Mouse (Mus musculus) layer of hippocampus, postnatal 25 days (tissue): ENCODE measurements around the gene Itm2b. TPM values are rescaled to one million over a fixed set of nuclear protein-coding genes. Genes with fewer than 3 reads are reported as not detected.

Experiments
- DNase-seq, 2 experiments: peaks; one replicate each; pipeline ENCODE4 v3.0.0; 2022; ENCODE audit warnings: mixed read lengths in 2 of 2, low spot score in 1 of 2; ENCODE audit errors: extremely low spot score in 1 of 2
- total RNA-seq, 2 experiments: library from RNA; stranded (reverse); gene quantifications; 2 replicates each; pipeline ENCODE4 v1.2.3; 2021

The Itm2b gene
- 1,000 to 10,000 TPM; 1,010 to 1,023 TPM for total RNA-seq

GRCm38 (mm10) chr14:73384913-73385719 lies at the start of gene Itm2b:
Itm2b (minus strand) TSS chr14:73385289.
- peak; percentile 73 to 81 for DNase-seq

DNA sequence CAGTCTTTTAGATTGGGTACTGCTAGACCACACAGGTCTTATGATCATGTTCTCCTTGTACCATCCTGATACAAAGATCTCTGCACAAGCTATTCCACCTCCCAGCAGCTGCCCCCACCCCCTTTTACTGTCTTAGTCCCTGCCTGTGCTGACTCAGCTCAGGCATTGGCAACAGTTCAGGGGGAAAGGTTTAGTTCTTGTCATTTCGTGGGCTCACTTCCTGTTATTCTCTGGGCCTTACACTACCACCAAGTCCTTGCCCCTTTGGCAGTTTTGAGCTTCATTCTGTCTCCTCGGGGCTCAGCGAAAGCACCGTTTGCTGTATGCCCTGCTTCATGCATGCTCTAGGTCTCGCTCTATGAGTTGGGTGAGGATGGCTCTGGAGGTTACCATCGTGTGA lies 48.4 kb upstream of the Itm2b start:
- no peak for DNase-seq

DNA sequence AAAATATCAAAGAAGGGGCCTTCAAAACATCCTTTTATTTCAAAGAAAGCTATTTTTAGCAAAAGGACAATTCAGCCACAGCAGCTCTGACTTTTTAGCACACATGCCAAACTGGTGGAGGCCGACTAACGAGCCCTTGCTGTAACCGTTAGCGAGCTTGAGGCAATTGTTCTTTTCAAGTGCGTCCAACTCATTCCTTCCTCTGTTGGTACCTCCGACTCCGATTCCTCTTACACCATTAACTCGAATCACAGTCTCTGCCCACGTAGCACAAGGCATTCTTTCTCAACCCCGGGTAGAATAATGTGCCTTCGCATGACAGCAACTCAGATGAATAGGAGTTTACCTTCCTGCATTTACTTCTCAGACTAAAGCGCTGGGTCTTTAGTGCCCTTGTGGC lies 45.5 kb upstream of the Itm2b start:
- no peak for DNase-seq

- DNase-seq = no peak
Observed at GRCm38 (mm10) chr14:73425571-73426041, 40.5 kb upstream of the Itm2b start.

- no peak for DNase-seq
Observed at GRCm38 (mm10) chr14:73424961-73425360, 39.9 kb upstream of the Itm2b start.

- DNase-seq = no peak
Observed at GRCm38 (mm10) chr14:73423542-73423941, 38.5 kb upstream of the Itm2b start.

DNA sequence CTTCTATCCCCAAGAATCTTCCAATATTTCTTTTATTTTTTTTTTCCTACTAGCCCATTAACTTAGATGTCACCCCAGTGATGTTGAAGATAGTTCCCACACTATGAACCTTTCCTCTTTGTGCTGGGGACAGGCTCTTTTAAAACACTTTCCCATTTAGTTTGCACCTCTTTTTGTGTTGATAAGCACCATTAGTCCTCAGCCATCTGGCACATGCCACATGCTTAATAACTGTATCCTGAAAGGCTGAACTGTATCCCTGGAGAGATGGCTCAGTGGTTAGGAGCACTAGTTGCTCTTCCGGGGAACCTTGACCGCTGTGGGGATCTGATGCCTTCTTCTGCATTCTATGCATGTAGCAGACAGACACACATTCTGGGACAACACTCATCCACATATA lies 37.5 kb upstream of the Itm2b start:
- no peak for DNase-seq

DNA sequence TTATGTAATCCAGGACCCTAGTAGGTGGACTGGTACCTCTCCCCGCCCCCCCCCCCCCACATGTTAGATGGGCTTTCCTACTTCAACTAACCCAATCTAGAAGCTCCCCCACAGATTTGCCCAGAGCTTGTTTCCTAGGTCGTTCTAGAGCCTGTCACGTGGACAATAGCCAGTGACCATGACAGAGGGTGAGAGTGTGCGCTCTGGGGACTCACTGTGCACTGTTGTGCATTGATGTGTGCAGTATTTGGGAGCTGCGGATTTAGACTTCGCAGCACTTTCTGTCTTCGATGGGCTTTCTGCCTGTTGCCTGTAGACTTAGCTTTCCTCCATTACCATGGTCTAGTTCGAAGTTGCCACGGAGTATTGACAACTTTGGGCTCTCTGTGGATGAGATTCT lies 36.5 kb upstream of the Itm2b start:
- DNase-seq = no peak

GRCm38 (mm10) chr14:73420138-73420745 lies 35.2 kb upstream of the Itm2b start:
- DNase-seq = no peak

DNA sequence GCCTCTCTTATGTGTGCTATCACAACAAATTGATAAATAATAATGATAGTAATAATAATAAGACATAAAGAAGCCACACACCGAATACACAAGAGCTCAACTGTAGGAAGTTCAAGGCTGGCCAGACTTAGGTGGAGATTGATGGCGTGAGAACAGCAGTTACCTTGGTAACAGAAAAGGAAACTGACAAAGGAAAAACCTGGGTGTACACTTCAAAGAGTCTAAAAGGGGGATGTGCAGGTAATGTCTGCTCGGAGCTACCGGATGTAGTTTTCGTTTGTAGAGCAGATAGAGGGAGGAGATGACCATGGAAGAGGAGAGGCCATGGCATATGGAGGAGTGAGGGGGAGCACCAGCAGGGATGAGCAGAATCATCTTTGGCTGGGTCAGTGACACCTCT lies 31.4 kb upstream of the Itm2b start:
- DNase-seq = no peak

DNA sequence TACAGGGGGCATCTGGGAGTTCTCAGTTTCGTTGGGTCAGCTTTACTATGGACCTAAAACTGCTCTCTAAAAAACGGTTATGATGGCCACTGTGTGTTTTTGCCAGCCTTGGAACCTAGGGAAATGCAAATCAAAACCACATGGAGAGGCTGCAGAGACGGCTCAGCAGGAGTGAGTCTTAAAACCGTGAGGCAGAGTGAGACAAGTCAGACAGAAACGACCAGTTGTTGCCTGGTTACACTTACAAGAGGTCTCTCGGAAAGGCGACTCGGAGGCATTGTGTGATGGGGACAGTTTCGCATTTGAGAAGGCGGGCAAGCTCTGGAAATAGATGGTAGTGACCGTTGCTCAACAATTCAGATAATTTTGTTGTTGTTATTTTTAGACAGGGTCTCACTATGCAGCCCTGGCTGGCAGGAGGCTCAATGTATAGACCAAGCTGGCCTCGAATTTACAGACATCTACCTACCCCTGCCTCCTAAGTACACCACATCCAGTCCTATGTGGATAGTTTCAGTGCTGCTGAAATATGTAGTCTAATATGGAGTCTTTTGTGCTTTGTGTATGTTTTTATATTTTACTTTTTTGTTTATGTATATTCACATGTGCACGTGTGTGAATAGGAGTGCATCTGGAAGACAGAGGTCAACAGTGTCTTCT lies 30.4 kb upstream of the Itm2b start:
- no peak for DNase-seq

GRCm38 (mm10) chr14:73411729-73412128 lies 26.6 kb upstream of the Itm2b start:
- DNase-seq = no peak

DNA sequence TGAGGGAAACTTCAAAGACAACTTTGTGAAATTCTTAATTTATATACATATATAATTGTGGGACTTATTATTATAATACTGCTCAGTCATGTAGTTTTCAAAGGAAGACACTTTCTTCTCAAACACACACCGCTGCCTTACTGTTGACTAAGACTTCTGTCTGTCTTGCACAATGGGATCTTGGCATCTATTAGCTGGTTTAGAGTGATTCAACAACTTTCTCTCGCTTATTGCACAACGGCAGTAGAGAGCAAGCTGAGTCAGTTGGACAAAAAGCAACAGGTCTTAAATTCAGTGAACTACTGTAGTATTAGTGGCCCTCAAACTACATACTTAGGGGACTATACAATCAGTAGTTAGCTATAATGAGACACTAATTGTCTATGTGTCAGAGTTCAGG lies 25.0 kb upstream of the Itm2b start:
- DNase-seq = no peak

DNA sequence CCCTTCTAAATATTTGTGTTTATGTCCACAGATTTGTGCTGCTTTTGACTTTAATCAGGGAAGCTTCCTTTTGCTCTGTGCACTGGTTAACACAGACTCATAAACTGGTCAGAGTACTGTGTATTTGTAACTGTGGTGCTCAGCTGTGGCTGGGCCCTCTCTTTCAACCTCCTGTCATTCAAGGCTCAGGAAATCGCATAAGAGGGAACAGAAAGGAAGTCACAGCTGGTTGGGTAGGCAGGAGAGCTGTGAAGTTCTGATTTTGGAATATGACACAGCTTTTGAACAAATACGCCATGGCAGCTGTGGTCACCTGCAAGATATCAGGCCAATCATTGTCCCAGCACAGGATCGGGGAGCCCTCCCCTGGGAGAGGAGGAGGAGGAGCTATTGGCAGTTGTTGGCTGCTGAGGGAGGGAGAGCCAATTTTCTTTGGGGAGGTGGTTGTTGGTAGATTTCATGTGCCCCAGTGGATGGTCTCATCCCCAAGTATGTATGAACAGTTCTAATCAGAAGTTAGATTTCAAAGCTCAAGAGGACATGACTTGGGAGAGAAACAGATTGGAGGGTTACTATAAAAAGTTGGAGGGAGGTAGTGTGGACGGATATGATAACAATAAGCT lies 23.2 kb upstream of the Itm2b start:
- DNase-seq = no peak

DNA sequence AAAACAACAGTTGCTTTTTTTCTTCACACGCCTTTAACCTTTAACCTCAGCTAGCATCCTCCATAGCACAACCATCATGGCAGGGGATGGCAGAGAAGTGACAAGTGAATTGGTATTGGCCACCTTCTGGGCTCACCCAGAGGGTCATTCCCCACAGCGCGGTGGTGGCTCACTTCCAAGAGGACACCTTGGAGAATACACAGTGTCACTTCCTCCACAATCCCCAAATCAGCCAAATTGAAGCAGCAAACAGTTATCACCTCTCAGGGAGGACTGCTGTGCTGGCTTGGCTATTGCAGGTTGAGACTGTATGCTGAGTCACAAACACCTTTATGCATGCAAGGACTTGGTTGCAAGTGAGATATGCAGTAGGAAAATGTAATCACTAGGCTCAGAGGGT lies 18.9 kb upstream of the Itm2b start:
- no peak for DNase-seq

GRCm38 (mm10) chr14:73403351-73403750 lies 18.3 kb upstream of the Itm2b start:
- DNase-seq = no peak

GRCm38 (mm10) chr14:73402296-73403035 lies 17.4 kb upstream of the Itm2b start:
- no peak for DNase-seq

- DNase-seq = no peak
Observed at GRCm38 (mm10) chr14:73401408-73401807, 16.3 kb upstream of the Itm2b start.

- DNase-seq = no peak
Observed at GRCm38 (mm10) chr14:73399866-73400618, 15.0 kb upstream of the Itm2b start.
